In the genomic region with DNA sequence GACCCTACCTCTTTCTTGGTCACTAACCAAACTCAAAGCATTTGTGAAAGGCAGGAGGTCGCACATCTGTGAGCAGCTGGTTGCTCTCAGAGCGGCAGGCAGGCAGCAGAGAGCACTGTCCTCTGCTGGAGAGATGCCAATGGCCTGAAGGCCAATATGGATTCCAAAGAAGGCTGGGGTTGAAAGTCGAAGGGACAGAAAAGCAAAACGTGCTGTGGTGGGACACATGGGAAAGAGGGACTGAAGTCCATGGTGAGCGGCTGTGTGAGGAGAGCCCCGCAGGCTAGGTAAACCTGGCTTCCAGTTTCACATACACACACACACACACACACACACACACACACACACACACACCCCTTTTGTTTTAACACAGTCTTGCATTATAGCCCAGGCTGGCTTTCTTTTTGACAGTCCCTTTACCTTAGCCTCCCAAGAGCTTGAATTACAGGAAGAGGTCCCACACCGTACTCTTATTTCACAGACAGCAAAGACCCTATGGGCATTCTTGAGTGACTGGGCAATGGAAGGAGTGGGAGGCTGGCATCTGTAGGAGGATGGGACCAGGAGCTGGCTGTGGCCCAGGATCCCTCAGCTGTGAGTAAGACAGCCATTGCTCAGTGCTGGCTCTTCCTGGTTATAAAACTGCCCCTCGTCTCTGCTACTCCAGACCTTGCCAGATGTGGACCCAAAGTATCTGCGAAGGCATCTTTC, we compare ENCODE assay signal across 9 mouse cellular contexts. TPM values are rescaled to one million over a fixed set of nuclear protein-coding genes. Genes with fewer than 3 reads are reported as not detected.
DNase-seq lines count a peak whose midpoint lies in the region; ATAC-seq and TF ChIP-seq lines count a peak whose summit lies in the region.
"Had no signal": no experiment of that assay in that cellular context is flagged by ENCODE, and none has a peak within 500 bp of the region (broad histone marks: within the 10 kb centered on the region; RNA-seq: fewer than 3 reads in every experiment).

No protein-coding gene starts in this region.

- DNase-seq in heart, adult 8-10 months (ENCODE audit: low spot score): no peak
- DNase-seq in midbrain, postnatal 0 days (ENCODE audit: low spot score): no peak
- DNase-seq in kidney, adult 8-10 months: peak; percentile 23 to 27
- no peak for DNase-seq in c-Kit-positive CD71-positive TER-119-positive erythroid progenitor cells, embryonic 14.5 days (ENCODE audit: low spot score)

- peaks cover 43% of the 10 kb centered on the region for H3K4me1 ChIP-seq in heart, embryonic 12.5 days (replicated peaks)
- H3K4me1 ChIP-seq in midbrain, embryonic 15.5 days: peaks cover 8% of the 10 kb centered on the region
- H3K4me1 ChIP-seq in midbrain, postnatal 0 days (ENCODE audit: insufficient read depth, low read length): peaks cover 11% of the 10 kb centered on the region; the same call in 1 of the 2 replicates
- H3K4me1 ChIP-seq in neural tube, embryonic 15.5 days: peaks cover 22% of the 10 kb centered on the region

- H3K9ac ChIP-seq in heart, embryonic 12.5 days: no peak overlapping the region
- H3K9ac ChIP-seq in midbrain, embryonic 15.5 days: no peak overlapping the region
- no peak overlapping the region for H3K9ac ChIP-seq in midbrain, postnatal 0 days (replicated peaks; ENCODE audit: low read length, poor library complexity, severe bottlenecking)
- no peak overlapping the region for H3K9ac ChIP-seq in neural tube, embryonic 15.5 days (replicated peaks)
- H3K9ac ChIP-seq: limb, embryonic 15.5 days had no signal

- H3K27me3 ChIP-seq in heart, embryonic 12.5 days (replicated peaks): no peaks in the 10 kb centered on the region
- H3K27me3 ChIP-seq in midbrain, embryonic 15.5 days (replicated peaks): no peaks in the 10 kb centered on the region
- H3K27me3 ChIP-seq in midbrain, postnatal 0 days (ENCODE audit: insufficient read depth, low read length): no peaks in the 10 kb centered on the region
- no peaks in the 10 kb centered on the region for H3K27me3 ChIP-seq in neural tube, embryonic 15.5 days (replicated peaks)
- H3K27me3 ChIP-seq: limb, embryonic 15.5 days had no signal

- TF ChIP-seq CTCF in midbrain, postnatal 0 days (IDR thresholded peaks at IDR 0.05): no peak

- no peaks in the 10 kb centered on the region for H3K36me3 ChIP-seq in heart, embryonic 12.5 days
- no peaks in the 10 kb centered on the region for H3K36me3 ChIP-seq in midbrain, embryonic 15.5 days (replicated peaks)
- no peaks in the 10 kb centered on the region for H3K36me3 ChIP-seq in midbrain, postnatal 0 days (ENCODE audit: insufficient read depth, low read length)
- no peaks in the 10 kb centered on the region for H3K36me3 ChIP-seq in neural tube, embryonic 15.5 days
- H3K36me3 ChIP-seq: limb, embryonic 15.5 days had no signal

- no peak overlapping the region for H3K4me2 ChIP-seq in heart, embryonic 12.5 days
- no peak overlapping the region for H3K4me2 ChIP-seq in midbrain, embryonic 15.5 days
- H3K4me2 ChIP-seq in midbrain, postnatal 0 days (ENCODE audit: low read depth, low read length, poor library complexity, severe bottlenecking): no peak overlapping the region
- no peak overlapping the region for H3K4me2 ChIP-seq in neural tube, embryonic 15.5 days
- H3K4me2 ChIP-seq: limb, embryonic 15.5 days had no signal

- peak overlapping the region; percentile 81 for H3K27ac ChIP-seq in heart, embryonic 12.5 days (ENCODE audit: poor library complexity, severe bottlenecking)
- H3K27ac ChIP-seq in midbrain, embryonic 15.5 days: 0 out of 2 replicates have a peak overlapping the region, but pooled peaks have one; percentile 11
- no peak overlapping the region for H3K27ac ChIP-seq in midbrain, postnatal 0 days (ENCODE audit: low read depth, low read length)
- peak overlapping the region; percentile 54; the same call in 1 of the 2 replicates for H3K27ac ChIP-seq in neural tube, embryonic 15.5 days (replicated peaks)
- H3K27ac ChIP-seq: limb, embryonic 15.5 days had no signal

- no peak overlapping the region for H3K4me3 ChIP-seq in heart, embryonic 12.5 days
- no peak overlapping the region for H3K4me3 ChIP-seq in midbrain, embryonic 15.5 days
- no peak overlapping the region for H3K4me3 ChIP-seq in midbrain, postnatal 0 days (ENCODE audit: low read depth, low read length)
- H3K4me3 ChIP-seq in neural tube, embryonic 15.5 days (replicated peaks): no peak overlapping the region
- H3K4me3 ChIP-seq: limb, embryonic 15.5 days had no signal

- WGBS in heart, embryonic 12.5 days: 69% methylated on average over 9 of the region's 9 CpGs
- 78% methylated on average over 9 of the region's 9 CpGs for WGBS in midbrain, embryonic 15.5 days
- 79% methylated on average over 9 of the region's 9 CpGs for WGBS in midbrain, postnatal 0 days
- 71% methylated on average over 9 of the region's 9 CpGs for WGBS in neural tube, embryonic 15.5 days

- ATAC-seq in heart, embryonic 12.5 days (ENCODE audit: insufficient number of reproducible peaks, low FRiP score): no peak
- no peak for ATAC-seq in midbrain, embryonic 15.5 days (replicated peaks)
- no peak for ATAC-seq in midbrain, postnatal 0 days (ENCODE audit: low FRiP score)
- ATAC-seq in neural tube, embryonic 15.5 days (ENCODE audit: low FRiP score): no peak
- ATAC-seq in erythroid progenitor cell, adult 5-6 weeks (replicated peaks; ENCODE audit: low FRiP score, poor library complexity, severe bottlenecking): no peak

- no peaks in the 10 kb centered on the region for H3K9me3 ChIP-seq in heart, embryonic 12.5 days (replicated peaks)
- H3K9me3 ChIP-seq in midbrain, embryonic 15.5 days: no peaks in the 10 kb centered on the region
- no peaks in the 10 kb centered on the region for H3K9me3 ChIP-seq in midbrain, postnatal 0 days (ENCODE audit: low read length)
- H3K9me3 ChIP-seq in neural tube, embryonic 15.5 days (replicated peaks): no peaks in the 10 kb centered on the region
- H3K9me3 ChIP-seq: limb, embryonic 15.5 days had no signal

RNA-seq across cellular contexts. Expression of gene Adcy5, which starts 45.9 kb away (rescaled TPM):
- 7.8 and 8.3 TPM in 2 replicates for polyA plus RNA-seq in heart, embryonic 12.5 days (2016; fragmentation: Nextera tagmentation; extraction: Ambion mirVana)
- total RNA-seq in heart, adult 8-10 months (2022): 10 to 100 TPM; 51.4 to 56.2 (median 54.6) TPM
- polyA plus RNA-seq in midbrain, embryonic 15.5 days (2015; fragmentation: Nextera tagmentation; extraction: Ambion mirVana): 8.7 and 9.1 TPM in 2 replicates
- 73.9 and 77.3 TPM in 2 replicates for total RNA-seq in midbrain, postnatal 0 days (2014; rRNA removed)
- polyA plus RNA-seq in midbrain, postnatal 0 days (2015; fragmentation: Nextera tagmentation; extraction: Ambion mirVana): 6.9 and 7.5 TPM in 2 replicates
- polyA plus RNA-seq in neural tube, embryonic 15.5 days (2015; fragmentation: Nextera tagmentation; extraction: Ambion mirVana): 5.1 and 6.1 TPM in 2 replicates
- total RNA-seq in erythroid progenitor cell, adult 5-6 weeks (2015; ENCODE audit: low replicate concordance): not detected in 2 replicates
- total RNA-seq in erythroid progenitor cell, adult 5-6 weeks (2017; ENCODE audit: low replicate concordance): not detected in 2 replicates

Comparison
In these comparisons a context has a peak if more than half of its experiments do, and no peak if none do; other contexts are left out.
1. DNase-seq: peak in kidney, adult 8-10 months (2 of 2); none in heart, adult 8-10 months (single experiment), midbrain, postnatal 0 days (single experiment) and c-Kit-positive CD71-positive TER-119-positive erythroid progenitor cells, embryonic 14.5 days (single experiment).